Mouse (Mus musculus) lung, postnatal 0 days (tissue): ENCODE measurements at regions not wholly inside any gene's neighbourhood (a gene's known extent, or its start where the extent isn't known, plus 50 kb on each side); places are given as distances from the start of the nearest gene placed in this dataset.

Experiments
- ATAC-seq: fragments of 200-750 bp; cut with Nextera tagmentation; 2 replicates; pipeline ENCODE4 v1.8.0; 2017; ENCODE audit warnings: moderate library complexity
- DNase-seq: peaks from one replicate; pipeline ENCODE4 v3.0.0-alpha.2; 2016; ENCODE audit warnings: low spot score
- H3K27ac ChIP-seq: fragments of 300-500 bp; sonication (generic); 2 replicates; pipeline ENCODE4 v1.5.1; 2014; ENCODE audit warnings: antibody characterized with exemption, mild to moderate bottlenecking, low read length, mixed read lengths
- H3K27me3 ChIP-seq: fragments of 300-500 bp; sonication (generic); replicated peaks from 2 replicates; pipeline ENCODE4 v1.6.1; 2014; ENCODE audit warnings: low read length, mixed read lengths; ENCODE audit not compliant: insufficient read depth
- H3K36me3 ChIP-seq: fragments of 300-500 bp; sonication (generic); 2 replicates; pipeline ENCODE4 v1.6.1; 2014; ENCODE audit warnings: low read length, mixed read lengths; ENCODE audit not compliant: insufficient read depth
- H3K4me1 ChIP-seq: fragments of 300-500 bp; sonication (generic); 2 replicates; pipeline ENCODE4 v1.6.1; 2014; ENCODE audit warnings: antibody characterized with exemption, low read depth, low read length, mixed read lengths; ENCODE audit not compliant: insufficient read depth
- H3K4me2 ChIP-seq: fragments of 300-500 bp; sonication (generic); replicated peaks from 2 replicates; pipeline ENCODE4 v1.6.1; 2014; ENCODE audit warnings: low read depth, mild to moderate bottlenecking, low read length, moderate library complexity, mixed read lengths
- H3K4me3 ChIP-seq: fragments of 300-500 bp; sonication (generic); 2 replicates; pipeline ENCODE4 v1.5.1; 2014; ENCODE audit warnings: low read depth, low read length
- H3K9ac ChIP-seq: fragments of 300-500 bp; sonication (generic); replicated peaks from 2 replicates; pipeline ENCODE4 v1.6.1; 2014; ENCODE audit warnings: low read depth, mild to moderate bottlenecking
- H3K9me3 ChIP-seq: fragments of 300-500 bp; sonication (generic); 2 replicates; pipeline ENCODE4 v1.6.1; 2016; ENCODE audit warnings: low read length, mixed read lengths
- CTCF ChIP-seq: IDR thresholded peaks from 2 replicates; pipeline ENCODE4 v1.5.1; 2016; ENCODE audit warnings: antibody characterized with exemption, mild to moderate bottlenecking
- EP300 ChIP-seq: IDR thresholded peaks from 2 replicates; pipeline ENCODE4 v1.6.1; 2016; ENCODE audit warnings: antibody characterized with exemption, mild to moderate bottlenecking, control low read depth
- WGBS: fragments of 180-500 bp; shearing (Covaris S2); extraction: QIAGEN DNeasy Blood & Tissue Kit; methylation state at CpG from one replicate; pipeline ENCODE4 v1.1.7; 2014; 5-methylcytosine and 5-hydroxymethylcytosine counted together

GRCm38 (mm10) chr10:120616406-120617015 is 140.2 kb upstream of the Hmga2 start:
- no peaks in the 10 kb centered on the region for H3K9me3 ChIP-seq
- H3K4me2 ChIP-seq = no peak overlapping the region
- H3K4me3 ChIP-seq = no peak overlapping the region
- H3K27me3 ChIP-seq = no peaks in the 10 kb centered on the region
- no peak for TF ChIP-seq CTCF
- TF ChIP-seq EP300 = no peak
- no peak overlapping the region for H3K9ac ChIP-seq
- no peaks in the 10 kb centered on the region for H3K36me3 ChIP-seq
- 53% methylated on average over 5 of the region's 5 CpGs for WGBS
- no peaks in the 10 kb centered on the region for H3K4me1 ChIP-seq
- DNase-seq (no peak), ATAC-seq (peak; percentile 21; the same call in 1 of the 2 replicates)
- no peak overlapping the region for H3K27ac ChIP-seq

- 58% methylated on average over 8 of the region's 8 CpGs for WGBS
Measured at GRCm38 (mm10) chr10:120612351-120612750, 136.1 kb upstream of the Hmga2 start.

GRCm38 (mm10) chr10:120610076-120610475 is 133.8 kb upstream of the Hmga2 start:
- TF ChIP-seq CTCF = no peak
- no peak for TF ChIP-seq EP300
- H3K9ac ChIP-seq = no peak overlapping the region
- 65% methylated on average over 10 of the region's 10 CpGs for WGBS
- no peaks in the 10 kb centered on the region for H3K9me3 ChIP-seq
- no peak overlapping the region for H3K4me3 ChIP-seq
- no peak overlapping the region for H3K4me2 ChIP-seq
- ATAC-seq = no peak
- DNase-seq = no peak
- no peaks in the 10 kb centered on the region for H3K27me3 ChIP-seq
- H3K36me3 ChIP-seq = no peaks in the 10 kb centered on the region
- H3K4me1 ChIP-seq = no peaks in the 10 kb centered on the region
- H3K27ac ChIP-seq = no peak overlapping the region

More at GRCm38 (mm10) chr10:120612351-120612750, 136.1 kb upstream of the Hmga2 start:
- Histone ChIP-seq H3K27me3 (no peaks in the 10 kb centered on the region), H3K36me3 (no peaks in the 10 kb centered on the region), H3K9ac (no peak overlapping the region), H3K4me2 (no peak overlapping the region), H3K4me3 (no peak overlapping the region), H3K9me3 (no peaks in the 10 kb centered on the region), H3K4me1 (no peaks in the 10 kb centered on the region), H3K27ac (no peak overlapping the region)
- ATAC-seq (no peak), DNase-seq (no peak)
- no peak for TF ChIP-seq EP300
- TF ChIP-seq CTCF = no peak

GRCm38 (mm10) chr10:120604506-120604905 is 128.2 kb upstream of the Hmga2 start:
- H3K36me3 ChIP-seq = no peaks in the 10 kb centered on the region
- no peaks in the 10 kb centered on the region for H3K9me3 ChIP-seq
- no peaks in the 10 kb centered on the region for H3K27me3 ChIP-seq
- no peak for TF ChIP-seq EP300
- no peak for TF ChIP-seq CTCF
- no peak overlapping the region for H3K4me2 ChIP-seq
- DNase-seq (no peak), ATAC-seq (no peak)
- H3K27ac ChIP-seq = no peak overlapping the region
- 71% methylated on average over 7 of the region's 7 CpGs for WGBS
- H3K4me3 ChIP-seq = no peak overlapping the region
- no peaks in the 10 kb centered on the region for H3K4me1 ChIP-seq
- no peak overlapping the region for H3K9ac ChIP-seq

- Histone ChIP-seq H3K9ac (no peak overlapping the region), H3K27me3 (no peaks in the 10 kb centered on the region), H3K4me2 (no peak overlapping the region), H3K4me1 (no peaks in the 10 kb centered on the region), H3K27ac (no peak overlapping the region), H3K36me3 (no peaks in the 10 kb centered on the region), H3K4me3 (no peak overlapping the region), H3K9me3 (no peaks in the 10 kb centered on the region)
- WGBS = 80% methylated on average over 4 of the region's 4 CpGs
- no peak for ATAC-seq
- DNase-seq = no peak
- TF ChIP-seq EP300 = no peak
- no peak for TF ChIP-seq CTCF
Measured at GRCm38 (mm10) chr10:120603167-120603566, 126.9 kb upstream of the Hmga2 start.

GRCm38 (mm10) chr10:120600735-120601134 is 124.5 kb upstream of the Hmga2 start:
- H3K4me1 ChIP-seq = no peaks in the 10 kb centered on the region; the same call in 1 of the 2 replicates
- no peaks in the 10 kb centered on the region for H3K9me3 ChIP-seq
- H3K4me2 ChIP-seq = no peak overlapping the region
- DNase-seq (no peak), ATAC-seq (no peak)
- H3K27me3 ChIP-seq = no peaks in the 10 kb centered on the region
- no peak overlapping the region for H3K9ac ChIP-seq
- H3K4me3 ChIP-seq = no peak overlapping the region
- H3K36me3 ChIP-seq = no peaks in the 10 kb centered on the region
- TF ChIP-seq EP300 (no peak), CTCF (no peak)
- WGBS = 89% methylated on average over 5 of the region's 5 CpGs
- no peak overlapping the region for H3K27ac ChIP-seq

GRCm38 (mm10) chr10:120599551-120599950 is 123.3 kb upstream of the Hmga2 start:
- no peaks in the 10 kb centered on the region for H3K36me3 ChIP-seq
- H3K4me1 ChIP-seq = no peaks in the 10 kb centered on the region; the same call in 1 of the 2 replicates
- no peak for DNase-seq
- WGBS = 58% methylated on average over 6 of the region's 6 CpGs
- H3K4me2 ChIP-seq = no peak overlapping the region
- H3K4me3 ChIP-seq = no peak overlapping the region
- H3K9me3 ChIP-seq = no peaks in the 10 kb centered on the region
- H3K27ac ChIP-seq = no peak overlapping the region
- TF ChIP-seq CTCF = 0 out of 2 replicates have a peak, but pooled peaks have one; percentile 7
- TF ChIP-seq EP300 = no peak
- no peak overlapping the region for H3K9ac ChIP-seq
- no peaks in the 10 kb centered on the region for H3K27me3 ChIP-seq
- ATAC-seq = no peak
